Mouse (Mus musculus) kidney, postnatal 0 days (tissue): ENCODE measurements around the gene Gm11034. TPM values are rescaled to one million over a fixed set of nuclear protein-coding genes. Genes with fewer than 3 reads are reported as not detected.
A peak's percentile ranks its signal among the peaks of the same experiment; 100 is the strongest.

Source experiments
- ATAC-seq: fragments of 200-750 bp; cut with Nextera tagmentation; replicated peaks from 2 replicates; pipeline ENCODE4 v1.8.0; 2017; ENCODE audit warnings: low read depth, moderate number of reproducible peaks, moderate TSS enrichment, moderate library complexity; ENCODE audit not compliant: low FRiP score
- DNase-seq: peaks from one replicate; pipeline ENCODE4 v3.0.0-alpha.2; 2016; ENCODE audit warnings: low spot score
- H3K27ac ChIP-seq: fragments of 300-500 bp; sonication (generic); 2 replicates; pipeline ENCODE4 v1.5.1; 2014; ENCODE audit warnings: mild to moderate bottlenecking
- H3K27me3 ChIP-seq: fragments of 300-500 bp; sonication (generic); 2 replicates; pipeline ENCODE4 v1.6.1; 2014; ENCODE audit warnings: low read length, mixed read lengths; ENCODE audit not compliant: insufficient read depth
- H3K36me3 ChIP-seq: fragments of 300-500 bp; sonication (generic); 2 replicates; pipeline ENCODE4 v1.6.1; 2014; ENCODE audit warnings: low read length, mixed read lengths; ENCODE audit not compliant: insufficient read depth
- H3K4me1 ChIP-seq: fragments of 300-500 bp; sonication (generic); replicated peaks from 2 replicates; pipeline ENCODE4 v1.6.1; 2014; ENCODE audit warnings: antibody characterized with exemption, low read length, mixed read lengths; ENCODE audit not compliant: insufficient read depth
- H3K4me2 ChIP-seq: fragments of 300-500 bp; sonication (generic); 2 replicates; pipeline ENCODE4 v1.6.1; 2014; ENCODE audit warnings: mild to moderate bottlenecking, low read length, moderate library complexity, mixed read lengths
- H3K4me3 ChIP-seq: fragments of 300-500 bp; sonication (generic); replicated peaks from 2 replicates; pipeline ENCODE4 v1.5.1; 2014; ENCODE audit warnings: low read depth, low read length
- H3K9ac ChIP-seq: fragments of 300-500 bp; sonication (generic); 2 replicates; pipeline ENCODE4 v1.6.1; 2014; ENCODE audit warnings: low read depth, low read length
- H3K9me3 ChIP-seq: fragments of 300-500 bp; sonication (generic); replicated peaks from 2 replicates; pipeline ENCODE4 v1.6.1; 2016; ENCODE audit warnings: low read length, inconsistent platforms, mixed read lengths
- CTCF ChIP-seq: IDR thresholded peaks from 2 replicates; pipeline ENCODE4 v1.5.1; 2016; ENCODE audit warnings: antibody characterized with exemption, low read depth, mild to moderate bottlenecking, moderate library complexity
- WGBS: fragments of 180-500 bp; shearing (Covaris S2); extraction: QIAGEN DNeasy Blood & Tissue Kit; methylation state at CpG from one replicate; pipeline ENCODE4 v1.1.7; 2014; 5-methylcytosine and 5-hydroxymethylcytosine counted together
- polyA plus RNA-seq: library from polyadenylated mRNA; unstranded; fragments of >200 nt; fragmentation: Nextera tagmentation; extraction: Ambion mirVana; gene quantifications from 2 replicates; pipeline ENCODE4 v1.2.1, GENCODE M21; 2015

The Gm11034 gene
- polyA plus RNA-seq, 1 experiment from 2014 or later = not detected

GRCm38 (mm10) chr8:72257902-72258238 lies 44.4 kb upstream of the Gm11034 start:
- H3K4me1 ChIP-seq = no peaks in the 10 kb centered on the region
- H3K9me3 ChIP-seq = no peaks in the 10 kb centered on the region
- H3K27ac ChIP-seq = no peak overlapping the region
- WGBS = 81% methylated on average over 1 of the region's 1 CpGs
- no peak overlapping the region for H3K9ac ChIP-seq
- TF ChIP-seq CTCF = no peak
- peaks cover 23% of the 10 kb centered on the region; the same call in 1 of the 2 replicates for H3K36me3 ChIP-seq
- no peak overlapping the region for H3K4me2 ChIP-seq
- H3K4me3 ChIP-seq = no peak overlapping the region
- ATAC-seq (no peak), DNase-seq (no peak)
- no peaks in the 10 kb centered on the region for H3K27me3 ChIP-seq

- H3K4me1 ChIP-seq = no peaks in the 10 kb centered on the region
- no peaks in the 10 kb centered on the region for H3K9me3 ChIP-seq
- ATAC-seq (no peak; the same call in 1 of the 2 replicates), DNase-seq (peak; percentile 63)
- H3K36me3 ChIP-seq = peaks cover 28% of the 10 kb centered on the region; the same call in 1 of the 2 replicates
- 57% methylated on average over 7 of the region's 7 CpGs for WGBS
- H3K9ac ChIP-seq = no peak overlapping the region
- H3K4me3 ChIP-seq = no peak overlapping the region
- no peak overlapping the region for H3K27ac ChIP-seq
- TF ChIP-seq CTCF = peak; percentile 76
- H3K27me3 ChIP-seq = no peaks in the 10 kb centered on the region
- no peak overlapping the region for H3K4me2 ChIP-seq
Measured at GRCm38 (mm10) chr8:72257171-72257901, 43.9 kb upstream of the Gm11034 start.

GRCm38 (mm10) chr8:72244610-72245009 lies 31.2 kb upstream of the Gm11034 start:
- no peak for TF ChIP-seq CTCF
- H3K27ac ChIP-seq = no peak overlapping the region
- no peak for ATAC-seq
- no peaks in the 10 kb centered on the region for H3K27me3 ChIP-seq
- no peaks in the 10 kb centered on the region; the same call in 1 of the 2 replicates for H3K4me1 ChIP-seq
- no peak overlapping the region for H3K9ac ChIP-seq
- no peak for DNase-seq
- H3K9me3 ChIP-seq = no peaks in the 10 kb centered on the region
- no peak overlapping the region for H3K4me3 ChIP-seq
- 0 out of 2 replicates have a peak, but pooled peaks cover 4% of the 10 kb centered on the region for H3K36me3 ChIP-seq
- 76% methylated on average over 2 of the region's 2 CpGs for WGBS
- H3K4me2 ChIP-seq = no peak overlapping the region

GRCm38 (mm10) chr8:72242226-72242625 lies 28.8 kb upstream of the Gm11034 start:
- WGBS = 91% methylated on average over 1 of the region's 1 CpGs
- no peak for DNase-seq
- H3K27ac ChIP-seq = no peak overlapping the region
- H3K4me2 ChIP-seq = no peak overlapping the region
- no peak overlapping the region for H3K4me3 ChIP-seq
- no peak overlapping the region for H3K9ac ChIP-seq
- 0 out of 2 replicates have a peak, but pooled peaks cover 3% of the 10 kb centered on the region for H3K36me3 ChIP-seq
- no peaks in the 10 kb centered on the region for H3K9me3 ChIP-seq
- no peak for ATAC-seq
- H3K27me3 ChIP-seq = no peaks in the 10 kb centered on the region
- TF ChIP-seq CTCF = no peak
- no peaks in the 10 kb centered on the region; the same call in 1 of the 2 replicates for H3K4me1 ChIP-seq

GRCm38 (mm10) chr8:72240951-72241350 lies 27.5 kb upstream of the Gm11034 start:
- DNase-seq (no peak), ATAC-seq (no peak)
- H3K9ac ChIP-seq = peak overlapping the region; percentile 63; the same call in 1 of the 2 replicates
- 0 out of 2 replicates have a peak, but pooled peaks cover 3% of the 10 kb centered on the region for H3K36me3 ChIP-seq
- peak overlapping the region; percentile 71; the same call in 1 of the 2 replicates for H3K4me3 ChIP-seq
- TF ChIP-seq CTCF = no peak
- H3K4me2 ChIP-seq = peak overlapping the region; percentile 73
- H3K27me3 ChIP-seq = no peaks in the 10 kb centered on the region
- H3K27ac ChIP-seq = no peak overlapping the region
- WGBS = 59% methylated on average over 7 of the region's 7 CpGs
- no peaks in the 10 kb centered on the region for H3K9me3 ChIP-seq
- no peaks in the 10 kb centered on the region; the same call in 1 of the 2 replicates for H3K4me1 ChIP-seq

- Histone ChIP-seq H3K9me3 (no peaks in the 10 kb centered on the region), H3K27ac (peak overlapping the region; percentile 91), H3K4me2 (peak overlapping the region; percentile 73), H3K36me3 (0 out of 2 replicates have a peak, but pooled peaks cover 3% of the 10 kb centered on the region), H3K27me3 (no peaks in the 10 kb centered on the region), H3K9ac (peak overlapping the region; percentile 63), H3K4me3 (peak overlapping the region; percentile 71), H3K4me1 (no peaks in the 10 kb centered on the region; the same call in 1 of the 2 replicates)
- no peak for DNase-seq
- 1% methylated on average over 24 of the region's 24 CpGs for WGBS
- TF ChIP-seq CTCF = no peak
- peak; percentile 53 for ATAC-seq
Measured at GRCm38 (mm10) chr8:72240403-72240763, 26.9 kb upstream of the Gm11034 start.
